Mouse (Mus musculus) E14TG2a.4 (cell line): ENCODE measurements around the gene Olfr315.

Source experiments
- CTCF ChIP-seq: conservative IDR thresholded peaks from 2 replicates; pipeline ENCODE4 v1.5.1; 2014; ENCODE audit warnings: low read length
- NANOG ChIP-seq: IDR thresholded peaks from 2 replicates; pipeline ENCODE4 v1.6.1; 2014; ENCODE audit warnings: borderline replicate concordance, low read length, mixed read lengths
- POU5F1 ChIP-seq: IDR thresholded peaks from 2 replicates; pipeline ENCODE4 v1.6.1; 2014; ENCODE audit warnings: low read length, borderline replicate concordance

DNA sequence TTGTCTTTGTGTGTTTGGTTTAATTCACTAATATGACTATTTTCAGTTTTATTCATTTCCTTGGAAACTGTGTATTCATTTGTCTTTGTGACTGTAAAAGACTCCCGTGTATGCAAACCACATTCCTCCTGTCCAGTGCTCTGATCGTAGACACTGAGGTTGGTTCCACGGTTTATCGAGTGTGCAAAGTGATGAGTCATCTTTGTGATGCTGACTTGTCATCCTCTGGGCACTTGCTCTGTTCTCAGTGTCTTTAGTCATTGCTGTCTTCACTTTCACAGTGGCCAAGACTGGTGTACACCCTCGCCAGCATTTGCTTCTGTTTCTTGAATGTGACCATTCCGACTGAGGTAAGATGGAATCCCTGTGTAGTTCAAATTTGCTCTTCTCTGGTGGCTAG is 17.7 kb downstream of the Olfr315 start:
- TF ChIP-seq CTCF (no peak), POU5F1 (no peak), NANOG (no peak)
